ENCODE assay signal across 15 mouse cellular contexts in the genomic region with DNA sequence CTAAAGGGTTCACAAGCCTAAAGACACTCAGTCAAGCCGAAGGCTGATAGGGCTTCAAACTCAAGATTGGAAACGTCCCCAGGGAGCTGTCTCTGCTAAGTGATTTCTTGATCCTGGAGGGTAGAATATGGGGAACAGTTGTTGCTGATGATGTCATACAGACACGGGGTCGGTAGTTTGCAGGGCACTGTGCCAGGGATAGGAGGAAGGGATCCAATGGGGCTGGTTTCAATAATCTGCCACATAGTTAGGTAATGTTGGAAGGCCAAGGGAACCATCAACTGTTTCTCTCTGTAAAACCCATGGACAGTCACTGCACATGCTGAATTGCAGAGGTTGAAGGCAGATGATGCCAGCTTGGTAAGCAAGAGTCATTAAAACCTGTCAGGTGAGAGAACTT.
A peak's percentile ranks its signal among the peaks of the same experiment; 100 is the strongest.
DNase-seq lines count a peak whose midpoint lies in the region; ATAC-seq and TF ChIP-seq lines count a peak whose summit lies in the region.
"Had no signal": no experiment of that assay in that cellular context is flagged by ENCODE, and none has a peak within 500 bp of the region (broad histone marks: within the 10 kb centered on the region; RNA-seq: fewer than 3 reads in every experiment).

No protein-coding gene starts in this region.

- H3K4me3 ChIP-seq in embryonic facial prominence, embryonic 13.5 days: no peak overlapping the region
- no peak overlapping the region for H3K4me3 ChIP-seq in embryonic facial prominence, embryonic 10.5 days
- H3K4me3 ChIP-seq in hindbrain, embryonic 11.5 days (ENCODE audit: low read depth, low read length): no peak overlapping the region
- no peak overlapping the region for H3K4me3 ChIP-seq in hindbrain, postnatal 0 days (ENCODE audit: low read length)
- no peak overlapping the region for H3K4me3 ChIP-seq in lung, embryonic 15.5 days
- no peak overlapping the region for H3K4me3 ChIP-seq in lung, adult 2 months (replicated peaks; ENCODE audit: extremely low read depth, low read depth, low read length)
- H3K4me3 ChIP-seq: hindbrain, embryonic 13.5 days; midbrain, embryonic 15.5 days had no signal

- H3K27ac ChIP-seq in embryonic facial prominence, embryonic 13.5 days: peak overlapping the region; percentile 39; the same call in 1 of the 2 replicates
- no peak overlapping the region; the same call in 1 of the 2 replicates for H3K27ac ChIP-seq in embryonic facial prominence, embryonic 10.5 days (replicated peaks)
- H3K27ac ChIP-seq in hindbrain, embryonic 11.5 days (ENCODE audit: low read depth, low read length): 0 out of 2 replicates have a peak overlapping the region, but pooled peaks have one; percentile 9
- no peak overlapping the region for H3K27ac ChIP-seq in hindbrain, postnatal 0 days
- H3K27ac ChIP-seq in lung, embryonic 15.5 days: peak overlapping the region; percentile 71
- H3K27ac ChIP-seq: hindbrain, embryonic 13.5 days; midbrain, embryonic 15.5 days had no signal

- no peaks in the 10 kb centered on the region for H3K9me3 ChIP-seq in embryonic facial prominence, embryonic 13.5 days
- no peaks in the 10 kb centered on the region for H3K9me3 ChIP-seq in embryonic facial prominence, embryonic 10.5 days
- no peaks in the 10 kb centered on the region for H3K9me3 ChIP-seq in hindbrain, embryonic 11.5 days (ENCODE audit: control insufficient read depth, low read length)
- H3K9me3 ChIP-seq in hindbrain, postnatal 0 days (ENCODE audit: low read length): no peaks in the 10 kb centered on the region
- no peaks in the 10 kb centered on the region for H3K9me3 ChIP-seq in lung, embryonic 15.5 days
- H3K9me3 ChIP-seq: hindbrain, embryonic 13.5 days; midbrain, embryonic 15.5 days had no signal

- H3K4me2 ChIP-seq in embryonic facial prominence, embryonic 13.5 days: no peak overlapping the region
- H3K4me2 ChIP-seq in hindbrain, embryonic 11.5 days (replicated peaks; ENCODE audit: low read depth, low read length): no peak overlapping the region
- no peak overlapping the region for H3K4me2 ChIP-seq in hindbrain, postnatal 0 days (ENCODE audit: low read depth, low read length)
- H3K4me2 ChIP-seq in lung, embryonic 15.5 days: no peak overlapping the region
- H3K4me2 ChIP-seq: hindbrain, embryonic 13.5 days; midbrain, embryonic 15.5 days had no signal

- H3K36me3 ChIP-seq in embryonic facial prominence, embryonic 13.5 days: peaks cover 20% of the 10 kb centered on the region
- peaks cover 33% of the 10 kb centered on the region for H3K36me3 ChIP-seq in embryonic facial prominence, embryonic 10.5 days (replicated peaks)
- H3K36me3 ChIP-seq in hindbrain, embryonic 11.5 days (ENCODE audit: control insufficient read depth, insufficient read depth, low read length): no peaks in the 10 kb centered on the region
- no peaks in the 10 kb centered on the region for H3K36me3 ChIP-seq in hindbrain, postnatal 0 days (ENCODE audit: insufficient read depth, low read length)
- H3K36me3 ChIP-seq in lung, embryonic 15.5 days: peaks cover 12% of the 10 kb centered on the region; the same call in 1 of the 2 replicates
- H3K36me3 ChIP-seq: midbrain, embryonic 15.5 days had no signal

- TF ChIP-seq POLR2A in lung, adult 2 months (IDR thresholded peaks at IDR 0.05; ENCODE audit: borderline replicate concordance, extremely low read depth, low read depth, low read length): no peak

- ATAC-seq in embryonic facial prominence, embryonic 13.5 days (ENCODE audit: insufficient number of reproducible peaks, insufficient read depth, low FRiP score, low TSS enrichment, low read depth): no peak
- ATAC-seq in hindbrain, embryonic 11.5 days (ENCODE audit: low FRiP score): no peak
- ATAC-seq in hindbrain, postnatal 0 days: no peak
- no peak for ATAC-seq in lung, embryonic 15.5 days (ENCODE audit: borderline replicate concordance, extremely low read depth, low FRiP score, low TSS enrichment)
- 0 out of 2 replicates have a peak, but pooled peaks have one; percentile 11 for ATAC-seq in megakaryocyte progenitor cell, adult 5-6 weeks (replicated peaks; ENCODE audit: poor library complexity)
- ATAC-seq: forebrain, postnatal 0 days; midbrain, embryonic 15.5 days had no signal

- 44% methylated on average over 4 of the region's 4 CpGs for WGBS in embryonic facial prominence, embryonic 13.5 days
- 89% methylated on average over 4 of the region's 4 CpGs for WGBS in embryonic facial prominence, embryonic 10.5 days
- 87% methylated on average over 4 of the region's 4 CpGs for WGBS in hindbrain, embryonic 11.5 days
- 68% methylated on average over 4 of the region's 4 CpGs for WGBS in hindbrain, postnatal 0 days
- 41% methylated on average over 4 of the region's 4 CpGs for WGBS in lung, embryonic 15.5 days
- 50% methylated on average over 4 of the region's 4 CpGs for WGBS in lung, adult 2 months

- TF ChIP-seq CTCF in hindbrain, postnatal 0 days (IDR thresholded peaks at IDR 0.05; ENCODE audit: low read depth): no peak
- TF ChIP-seq CTCF in lung, adult 2 months (IDR thresholded peaks at IDR 0.05; ENCODE audit: insufficient read depth, low read length): no peak

- H3K9ac ChIP-seq in embryonic facial prominence, embryonic 13.5 days: no peak overlapping the region
- H3K9ac ChIP-seq in hindbrain, embryonic 11.5 days (ENCODE audit: low read depth, low read length): no peak overlapping the region
- H3K9ac ChIP-seq in hindbrain, postnatal 0 days (replicated peaks; ENCODE audit: low read length): no peak overlapping the region
- no peak overlapping the region for H3K9ac ChIP-seq in lung, embryonic 15.5 days
- H3K9ac ChIP-seq: forebrain, postnatal 0 days; hindbrain, embryonic 13.5 days; midbrain, embryonic 15.5 days had no signal

- H3K27me3 ChIP-seq in embryonic facial prominence, embryonic 13.5 days: no peaks in the 10 kb centered on the region
- H3K27me3 ChIP-seq in embryonic facial prominence, embryonic 10.5 days (replicated peaks; ENCODE audit: low read depth, poor library complexity, severe bottlenecking): no peaks in the 10 kb centered on the region
- H3K27me3 ChIP-seq in hindbrain, embryonic 11.5 days (ENCODE audit: control insufficient read depth, insufficient read depth, low read length): no peaks in the 10 kb centered on the region
- H3K27me3 ChIP-seq in hindbrain, postnatal 0 days (ENCODE audit: insufficient read depth, low read length): no peaks in the 10 kb centered on the region
- no peaks in the 10 kb centered on the region for H3K27me3 ChIP-seq in lung, embryonic 15.5 days
- H3K27me3 ChIP-seq: hindbrain, embryonic 13.5 days; midbrain, embryonic 15.5 days had no signal

- peaks cover 9% of the 10 kb centered on the region for H3K4me1 ChIP-seq in embryonic facial prominence, embryonic 13.5 days
- peaks cover 7% of the 10 kb centered on the region for H3K4me1 ChIP-seq in embryonic facial prominence, embryonic 10.5 days
- no peaks in the 10 kb centered on the region for H3K4me1 ChIP-seq in hindbrain, embryonic 11.5 days (replicated peaks; ENCODE audit: control insufficient read depth, insufficient read depth, low read length)
- no peaks in the 10 kb centered on the region; the same call in 1 of the 2 replicates for H3K4me1 ChIP-seq in hindbrain, postnatal 0 days (ENCODE audit: insufficient read depth, low read length)
- peaks cover 13% of the 10 kb centered on the region for H3K4me1 ChIP-seq in lung, embryonic 15.5 days
- H3K4me1 ChIP-seq in lung, adult 2 months (ENCODE audit: control insufficient read depth, insufficient read depth, low read length): peaks cover 22% of the 10 kb centered on the region

- DNase-seq in embryonic facial prominence, embryonic 10.5 days (ENCODE audit: low spot score): no peak
- no peak for DNase-seq in hindbrain, embryonic 11.5 days (ENCODE audit: low spot score)
- DNase-seq in hindbrain, postnatal 0 days (ENCODE audit: low spot score): no peak
- DNase-seq in lung, adult 2 months: no peak
- no peak for DNase-seq in layer of hippocampus, postnatal 14 days (ENCODE audit: low spot score in 2 of 2)
- DNase-seq: cerebellum, adult 8-10 months; embryo, embryonic 11 days; forebrain, postnatal 0 days; gastrocnemius, postnatal 10 days; thymus, postnatal 4 days had no signal

Comparison
In these comparisons a context has a peak if more than half of its experiments do, and no peak if none do; other contexts are left out.
1. H3K27ac ChIP-seq: peak in embryonic facial prominence, embryonic 13.5 days (single experiment), hindbrain, embryonic 11.5 days (single experiment) and lung, embryonic 15.5 days (single experiment); none in embryonic facial prominence, embryonic 10.5 days (single experiment) and hindbrain, postnatal 0 days (single experiment).